Mouse (Mus musculus): ENCODE results near the gene Gm28047. TPM values are rescaled to one million over a fixed set of nuclear protein-coding genes. Genes with fewer than 3 reads are reported as not detected.
"Not testable (repeated sequence)": the region's sequence is repeated elsewhere in the genome, so short reads cannot be mapped to it uniquely, and the experiment has no call there.

The Gm28047 gene
- total RNA-seq, 2 experiments from 2014 or later = 0.57 to 1.8 TPM

GRCm38 (mm10) chr15:102623121-102623520 lies 1.7 kb downstream of the Gm28047 start:
- intact Hi-C loops (cut with DNase I) = no loop called here
- DNase-seq (ENCODE audit: low spot score in 2 of 2) = no peak

- intact Hi-C loops (cut with DNase I) = no loop called here
- DNase-seq (ENCODE audit: low spot score in 2 of 2) = no peak
Observed at GRCm38 (mm10) chr15:102622536-102622935, 2.3 kb downstream of the Gm28047 start.

DNA sequence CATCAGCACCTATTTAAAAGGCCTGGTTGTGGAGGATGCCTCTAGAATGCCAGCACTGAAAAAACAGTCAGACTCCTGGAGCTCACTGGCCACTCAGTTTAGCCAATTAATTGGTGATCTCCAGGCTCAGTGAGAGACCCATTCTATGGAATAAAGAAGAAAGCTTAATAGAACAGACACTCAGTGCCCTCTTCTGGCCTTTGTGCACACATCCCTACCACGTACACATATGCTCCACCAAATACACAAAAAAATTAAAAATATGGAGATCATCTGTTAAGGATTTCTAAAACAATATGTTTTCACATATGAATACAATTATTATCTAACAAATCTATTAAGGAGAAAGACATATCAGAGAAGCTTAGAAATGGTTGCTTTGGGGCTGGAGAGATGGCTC lies 4.1 kb downstream of the Gm28047 start:
- no peak for DNase-seq (ENCODE audit: low spot score in 2 of 2)
- intact Hi-C loops (cut with DNase I) = no loop called here

DNA sequence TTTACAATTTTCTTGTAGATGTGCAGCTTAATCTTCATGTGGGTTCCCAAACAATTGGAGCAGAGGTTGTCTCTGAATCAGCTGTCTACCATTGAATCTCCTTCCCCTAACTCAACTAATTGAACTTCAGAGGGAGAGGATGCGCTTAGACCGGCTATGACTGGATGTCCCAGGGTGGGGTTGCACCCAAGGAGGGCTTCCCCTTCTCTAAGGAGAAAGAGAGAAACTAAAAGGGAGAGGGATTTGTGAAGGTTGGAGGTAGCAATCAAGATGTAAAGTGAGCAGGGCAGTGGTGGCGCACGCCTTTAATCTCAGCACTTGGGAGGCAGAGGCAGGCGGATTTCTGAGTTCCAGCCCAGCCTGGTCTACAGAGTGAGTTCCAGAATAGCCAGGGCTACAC lies 5.4 kb downstream of the Gm28047 start:
- DNase-seq (ENCODE audit: low spot score in 2 of 2) = no peak
- intact Hi-C loops (cut with DNase I) = no loop called here

DNA sequence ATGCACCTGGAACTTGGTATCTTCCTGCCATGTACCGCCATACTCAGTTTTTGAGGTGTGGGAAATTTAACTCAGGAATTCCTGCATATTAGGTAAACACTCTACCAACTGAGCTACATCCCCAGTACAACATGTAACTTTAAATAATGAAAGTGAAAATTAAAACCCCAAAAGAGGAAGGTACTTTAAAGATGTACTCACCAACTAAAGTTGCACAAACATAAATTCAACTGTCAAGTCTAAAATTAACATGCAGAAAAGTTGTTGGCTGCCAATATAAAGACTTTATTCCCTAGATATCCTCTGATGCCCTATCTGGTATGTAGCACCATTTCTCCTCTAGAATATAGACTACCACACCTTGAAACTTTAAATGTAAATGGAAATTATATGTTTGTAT lies 7.2 kb downstream of the Gm28047 start:
- intact Hi-C loops (cut with DNase I) = no loop called here
- DNase-seq (ENCODE audit: low spot score in 2 of 2) = no peak

GRCm38 (mm10) chr15:102616174-102616573 lies 8.7 kb downstream of the Gm28047 start:
- DNase-seq (ENCODE audit: low spot score in 2 of 2) = no peak
- intact Hi-C loops (cut with DNase I) = no loop called here

GRCm38 (mm10) chr15:102614224-102614623 lies 10.6 kb downstream of the Gm28047 start:
- DNase-seq (ENCODE audit: low spot score in 2 of 2) = no peak
- intact Hi-C loops (cut with DNase I) = no loop called here

DNA sequence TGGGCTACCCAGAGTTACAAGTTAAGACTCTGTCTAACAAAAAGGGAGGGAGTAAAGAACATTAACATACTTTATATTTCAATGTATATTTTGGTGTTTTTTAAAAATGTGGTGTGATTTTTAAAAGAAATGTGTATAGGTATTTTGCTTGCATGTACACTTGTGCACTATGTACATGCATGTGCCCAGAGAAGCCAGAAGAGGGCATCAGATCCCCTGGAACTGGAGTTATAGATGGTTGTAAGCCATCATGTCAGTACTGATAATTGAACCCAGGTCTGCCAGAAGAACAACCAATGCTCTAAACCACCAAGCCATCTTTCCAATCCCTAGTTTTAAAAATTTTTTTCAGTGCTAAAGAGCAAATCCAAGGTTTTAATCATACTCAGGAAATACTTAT lies 11.9 kb downstream of the Gm28047 start:
- no peak for DNase-seq (ENCODE audit: low spot score in 2 of 2)
- intact Hi-C loops (cut with DNase I) = no loop called here

DNA sequence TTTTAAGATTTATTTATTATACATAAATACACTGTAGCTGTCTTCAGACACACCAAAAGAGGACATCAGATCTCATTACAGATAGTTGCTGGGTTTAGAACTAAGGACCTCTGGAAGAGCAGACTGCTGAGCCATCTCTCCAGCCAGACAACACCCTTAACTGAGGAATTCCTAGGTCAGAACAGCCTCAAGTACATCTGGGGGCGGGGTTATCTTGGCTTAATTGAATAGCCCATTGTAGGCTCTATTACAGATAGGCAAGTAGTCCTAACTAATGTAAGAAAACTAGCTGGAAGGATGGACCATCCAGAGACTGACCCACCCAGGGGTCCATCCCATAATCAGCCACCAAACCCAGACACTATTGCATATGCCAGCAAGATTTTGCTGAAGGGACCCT lies 16.3 kb downstream of the Gm28047 start:
- DNase-seq (ENCODE audit: low spot score in 2 of 2); intact Hi-C loops (cut with DNase I): not testable (repeated sequence)

GRCm38 (mm10) chr15:102593996-102594656 lies 30.7 kb downstream of the Gm28047 start:
- DNase-seq (ENCODE audit: low spot score in 2 of 2) = no peak
- intact Hi-C loops (cut with DNase I) = no loop called here

- intact Hi-C loops (cut with DNase I) = no loop called here
Observed at GRCm38 (mm10) chr15:102592674-102593073, 32.2 kb downstream of the Gm28047 start.

DNA sequence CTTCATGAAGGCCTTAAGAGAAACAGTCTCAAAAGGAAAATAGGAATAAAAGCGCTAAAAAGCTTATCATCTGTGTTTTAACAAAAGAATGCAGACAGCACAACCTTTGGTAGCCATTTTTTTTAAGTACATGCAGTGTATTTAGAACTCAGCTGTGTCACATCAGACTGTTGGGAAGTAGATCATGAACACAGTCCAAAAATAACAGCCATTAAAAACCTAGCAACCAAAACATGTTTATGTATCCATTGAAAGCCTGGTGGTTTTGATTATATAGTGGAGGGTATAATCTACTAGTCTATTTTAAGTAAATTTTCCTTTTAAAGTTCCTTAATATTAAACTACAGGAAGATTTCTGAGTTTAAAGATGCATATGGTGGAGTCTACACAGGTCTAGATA lies 34.3 kb downstream of the Gm28047 start:
- intact Hi-C loops (cut with DNase I) = no loop called here
- no peak for DNase-seq (ENCODE audit: low spot score in 2 of 2)

More at GRCm38 (mm10) chr15:102592674-102593073, 32.2 kb downstream of the Gm28047 start:
- DNase-seq (ENCODE audit: low spot score in 2 of 2) = no peak

GRCm38 (mm10) chr15:102589826-102590225 lies 35.0 kb downstream of the Gm28047 start:
- intact Hi-C loops (cut with DNase I) = no loop called here
- no peak for DNase-seq (ENCODE audit: low spot score in 2 of 2)

GRCm38 (mm10) chr15:102585501-102585900 lies 39.4 kb downstream of the Gm28047 start:
- intact Hi-C loops (cut with DNase I) = loop anchor here (2.0 kb wide), 1 partner anchor 85 kb away; no protein-coding TSS in a partner anchor
- DNase-seq (ENCODE audit: low spot score in 2 of 2) = no peak

- intact Hi-C loops (cut with DNase I) = loop anchor here (2.0 kb wide), 1 partner anchor 87 kb away; no protein-coding TSS in a partner anchor
- DNase-seq (ENCODE audit: low spot score in 2 of 2) = peak; percentile 53 to 77
Observed at GRCm38 (mm10) chr15:102583708-102584383, 41.0 kb downstream of the Gm28047 start.

DNA sequence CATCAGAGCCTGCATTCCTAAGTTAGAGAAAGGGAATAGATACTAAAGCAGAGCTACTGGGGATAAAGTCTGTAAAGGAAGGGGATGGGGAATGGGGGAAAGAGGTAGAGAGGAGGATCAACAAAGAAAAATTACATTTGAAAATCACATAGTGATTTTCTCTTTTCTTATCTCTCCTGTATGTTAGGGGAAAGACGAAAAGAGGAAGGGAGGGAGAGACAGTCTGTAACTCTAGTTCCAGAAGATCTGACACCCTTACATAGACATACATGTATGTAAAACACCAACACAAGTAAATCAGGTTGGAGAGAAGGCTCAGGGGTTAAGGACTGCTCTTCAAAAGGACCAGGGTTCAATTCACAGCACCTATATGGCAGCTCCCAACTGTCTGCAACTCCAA lies 43.7 kb downstream of the Gm28047 start:
- intact Hi-C loops (cut with DNase I) = no loop called here
- DNase-seq (ENCODE audit: low spot score in 2 of 2) = no peak

GRCm38 (mm10) chr15:102578351-102578750 lies 46.5 kb downstream of the Gm28047 start:
- intact Hi-C loops (cut with DNase I) = no loop called here

DNA sequence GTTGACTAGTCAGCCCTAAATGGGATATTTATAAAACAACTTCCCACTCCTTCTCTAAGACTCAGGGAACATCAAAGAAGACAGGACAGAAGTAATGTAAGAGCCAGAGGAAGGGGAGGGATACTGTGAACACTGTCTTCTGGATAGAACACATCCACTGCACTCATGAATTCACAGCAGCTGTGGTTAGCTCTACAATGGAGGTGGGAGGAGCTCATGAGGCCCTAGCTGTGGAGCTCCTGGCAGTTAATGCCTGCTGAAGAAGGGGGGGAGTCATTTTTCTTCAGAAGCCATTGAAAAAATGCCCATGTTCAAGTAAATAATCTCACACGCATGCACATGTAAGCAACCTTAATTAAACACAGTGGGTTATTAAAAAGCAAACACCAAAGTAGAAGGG lies 47.9 kb downstream of the Gm28047 start:
- peak in 1 of 2 experiments; percentile 13 for DNase-seq (ENCODE audit: low spot score in 2 of 2)

More at GRCm38 (mm10) chr15:102578351-102578750, 46.5 kb downstream of the Gm28047 start:
- DNase-seq (ENCODE audit: low spot score in 2 of 2) = no peak

DNA sequence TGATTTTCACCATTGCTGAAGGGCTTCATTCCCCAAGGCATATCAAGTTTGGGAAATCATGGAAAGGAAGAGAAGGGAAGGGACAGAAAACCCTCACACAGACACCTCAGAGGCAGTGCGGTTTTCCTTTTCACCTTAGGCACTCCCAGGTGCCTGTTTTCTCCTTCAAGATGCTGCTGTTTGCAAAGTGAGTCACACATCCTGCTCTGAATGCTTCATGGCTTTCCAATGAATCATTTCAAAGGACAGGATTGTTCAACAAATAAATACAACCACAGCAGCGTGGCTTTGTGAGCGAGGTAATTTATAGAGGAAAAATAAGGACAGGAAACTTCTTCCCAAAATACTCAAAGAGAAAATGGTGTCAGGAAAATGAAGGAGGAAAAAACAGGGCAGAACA lies 52.8 kb downstream of the Gm28047 start:
- intact Hi-C loops (cut with DNase I) = no loop called here
- peak in 1 of 2 experiments; percentile 18 for DNase-seq (ENCODE audit: low spot score in 2 of 2)

More for the DNA sequence above, 47.9 kb downstream of the Gm28047 start:
- intact Hi-C loops (cut with DNase I) = no loop called here

GRCm38 (mm10) chr15:102567849-102568248 lies 57.0 kb downstream of the Gm28047 start:
- DNase-seq (ENCODE audit: low spot score in 2 of 2) = no peak
- intact Hi-C loops (cut with DNase I) = no loop called here

- intact Hi-C loops (cut with DNase I) = no loop called here
- no peak for DNase-seq (ENCODE audit: low spot score in 2 of 2)
Observed at GRCm38 (mm10) chr15:102563681-102564080, 61.2 kb downstream of the Gm28047 start.

Data from left cerebral cortex, postnatal 25 days (tissue).